ENCODE assay signal across 11 mouse cellular contexts in genomic region chr15:12215415-12215718, GRCm38 (mm10). TPM values are rescaled to one million over a fixed set of nuclear protein-coding genes. Genes with fewer than 3 reads are reported as not detected.
A peak's percentile ranks its signal among the peaks of the same experiment; 100 is the strongest.
DNase-seq lines count a peak whose midpoint lies in the region; ATAC-seq and TF ChIP-seq lines count a peak whose summit lies in the region.
"Had no signal": no experiment of that assay in that cellular context is flagged by ENCODE, and none has a peak within 500 bp of the region (broad histone marks: within the 10 kb centered on the region; RNA-seq: fewer than 3 reads in every experiment).

No protein-coding gene starts in this region.

- ATAC-seq in frontal cortex, adult (ENCODE audit: low TSS enrichment): peak; percentile 75
- ATAC-seq: intestine, embryonic 15.5 days had no signal

- TF ChIP-seq CTCF in cortical plate, adult 2 months (IDR thresholded peaks at IDR 0.05; ENCODE audit: extremely low read depth, insufficient read depth, low read length): no peak

- no peak for DNase-seq in frontal cortex, postnatal 10 days (ENCODE audit: low spot score in 2 of 2)
- DNase-seq in cerebellum, adult 11 months: peak; percentile 67
- peak; percentile 76 to 79 for DNase-seq in left cerebral cortex, postnatal 36 days (ENCODE audit: low spot score in 2 of 2)
- DNase-seq in thymus, adult 18-20 months: no peak
- DNase-seq in gastrocnemius, postnatal 4 days (ENCODE audit: low spot score in 2 of 2): no peak
- DNase-seq in urinary bladder, adult 18-20 months (ENCODE audit: low spot score in 2 of 2): no peak
- DNase-seq: adrenal gland, adult 8-10 months had no signal

- TF ChIP-seq POLR2A in cortical plate, adult 2 months (IDR thresholded peaks at IDR 0.05; ENCODE audit: extremely low read depth, insufficient read depth, low read length): peak; percentile 60

- intact Hi-C loops in left cerebral cortex, postnatal 36 days (cut with DNase I): no loop called here

- H3K4me1 ChIP-seq in cortical plate, adult 2 months (ENCODE audit: control insufficient read depth, insufficient read depth, low read length): peaks cover 25% of the 10 kb centered on the region

- 0 out of 2 replicates have a peak overlapping the region, but pooled peaks have one; percentile 7 for H3K27ac ChIP-seq in cortical plate, adult 2 months (ENCODE audit: insufficient read depth, low read length)
- H3K27ac ChIP-seq: intestine, embryonic 15.5 days; liver, embryonic 15.5 days had no signal

- H3K4me3 ChIP-seq in cortical plate, adult 2 months (ENCODE audit: insufficient read depth, low read length): no peak overlapping the region
- H3K4me3 ChIP-seq: intestine, embryonic 15.5 days; liver, embryonic 15.5 days had no signal

RNA-seq across cellular contexts. Expression of gene Mtmr12, which starts 10.5 kb away (rescaled TPM):
- 30.5 and 32.0 TPM in 2 replicates for polyA plus RNA-seq in cortical plate, adult 2 months (2012; rRNA removed)
- 10 to 100 TPM; 41.4 to 47.3 TPM for total RNA-seq in left cerebral cortex, postnatal 36 days (2021)
- total RNA-seq in gastrocnemius, postnatal 4 days (2021): 10 to 100 TPM; 17.0 to 17.5 TPM

Comparison
In these comparisons a context has a peak if more than half of its experiments do, and no peak if none do; other contexts are left out.
1. DNase-seq: peak in cerebellum, adult 11 months (single experiment) and left cerebral cortex, postnatal 36 days (2 of 2); none in frontal cortex, postnatal 10 days (0 of 2), thymus, adult 18-20 months (0 of 2), gastrocnemius, postnatal 4 days (0 of 2) and urinary bladder, adult 18-20 months (0 of 2).